Mouse (Mus musculus) adrenal gland, postnatal 36 days (tissue): ENCODE measurements around the gene Prr3. TPM values are rescaled to one million over a fixed set of nuclear protein-coding genes. Genes with fewer than 3 reads are reported as not detected.
"Not testable (repeated sequence)": the region's sequence is repeated elsewhere in the genome, so short reads cannot be mapped to it uniquely, and the experiment has no call there.

Experiments used
- DNase-seq, 2 experiments: peaks; one replicate each; pipeline ENCODE4 v3.0.0; 2021; ENCODE audit warnings: mixed read lengths in 1 of 2
- total RNA-seq, 2 experiments: library from RNA; stranded (reverse); gene quantifications; 2 replicates each; pipeline ENCODE4 v1.2.3; 2021

Prr3 gene
- total RNA-seq, 2 experiments from 2014 or later = 18.3 to 19.1 TPM

- DNase-seq = no peak
These were observed 19.3 kb upstream of the Prr3 start for GRCm38 (mm10) chr17:35999356-35999755.

DNA sequence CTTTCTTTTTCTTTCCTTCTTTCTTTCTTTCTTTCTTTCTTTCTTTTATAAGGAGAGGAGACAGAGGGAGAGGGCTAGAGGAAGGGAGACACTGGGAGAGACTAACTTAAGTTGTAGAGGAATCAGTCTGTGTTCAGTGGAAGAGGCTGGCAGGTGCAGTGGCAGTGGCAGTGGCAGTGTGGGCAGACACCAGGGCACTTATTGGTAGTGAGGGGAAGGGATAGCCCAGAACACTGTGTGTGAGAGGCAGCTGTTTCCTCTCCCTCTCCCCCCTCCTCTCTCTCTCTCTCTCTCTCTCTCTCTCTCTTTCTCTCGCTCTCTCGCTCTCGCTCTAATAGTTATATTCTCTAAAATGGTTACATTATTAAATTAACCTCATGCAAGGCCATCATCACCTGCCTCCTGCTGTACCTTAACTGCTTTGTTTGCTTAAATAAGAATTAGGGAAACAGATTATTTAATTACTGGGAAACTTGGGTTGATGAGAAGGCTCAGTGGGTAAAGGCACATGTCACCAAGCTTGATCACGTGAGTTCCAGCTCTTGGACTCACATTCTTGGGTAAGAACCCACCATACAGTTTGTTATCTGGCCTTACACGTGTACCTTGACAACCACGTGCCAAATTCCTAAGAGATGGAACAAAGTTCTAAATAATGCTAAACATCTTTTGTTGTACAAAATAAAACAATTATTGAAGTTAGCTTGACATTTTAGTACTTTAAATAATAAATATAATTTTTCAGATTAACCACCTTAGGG is 18.7 kb upstream of the Prr3 start:
- no peak for DNase-seq

DNA sequence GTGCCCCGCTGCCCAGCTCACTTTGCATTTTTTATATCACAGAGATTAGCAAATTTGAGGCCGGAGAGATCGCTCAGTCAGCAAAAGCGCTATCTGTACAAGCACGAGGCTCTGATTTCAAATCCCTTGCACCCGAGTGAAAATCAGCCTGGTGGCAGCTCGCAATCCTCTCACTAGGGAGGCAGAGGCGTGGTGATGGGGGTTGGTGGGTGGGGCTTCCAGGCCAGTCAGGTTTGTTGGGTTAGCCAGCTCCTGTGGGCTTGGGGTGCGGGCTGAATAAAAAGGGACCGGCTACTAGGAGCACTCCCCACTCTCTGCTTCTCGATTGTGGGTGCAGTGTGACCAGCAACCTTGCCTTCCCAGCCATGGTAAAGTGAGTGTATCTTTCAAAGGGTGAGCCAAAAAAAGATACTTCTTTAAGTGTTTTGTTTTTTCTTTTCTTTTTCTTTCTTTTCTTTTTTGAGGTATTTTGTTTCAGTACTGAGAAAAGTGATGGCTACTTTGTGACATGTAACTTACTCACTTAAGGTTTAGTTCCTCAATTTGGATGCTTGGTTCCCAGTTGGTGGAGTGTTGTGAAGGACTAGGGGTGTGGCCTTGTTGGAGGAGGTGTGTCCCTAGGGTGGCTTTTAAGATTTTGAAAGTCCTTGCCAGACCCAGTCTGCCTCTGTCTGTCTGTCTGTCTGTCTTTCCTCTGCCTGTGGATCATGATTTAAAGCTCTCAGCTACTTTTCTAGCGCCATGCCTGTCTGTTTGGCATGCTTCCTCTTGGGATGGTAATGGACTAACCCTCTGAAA is 17.9 kb upstream of the Prr3 start:
- peak; percentile 19 to 51 for DNase-seq

DNA sequence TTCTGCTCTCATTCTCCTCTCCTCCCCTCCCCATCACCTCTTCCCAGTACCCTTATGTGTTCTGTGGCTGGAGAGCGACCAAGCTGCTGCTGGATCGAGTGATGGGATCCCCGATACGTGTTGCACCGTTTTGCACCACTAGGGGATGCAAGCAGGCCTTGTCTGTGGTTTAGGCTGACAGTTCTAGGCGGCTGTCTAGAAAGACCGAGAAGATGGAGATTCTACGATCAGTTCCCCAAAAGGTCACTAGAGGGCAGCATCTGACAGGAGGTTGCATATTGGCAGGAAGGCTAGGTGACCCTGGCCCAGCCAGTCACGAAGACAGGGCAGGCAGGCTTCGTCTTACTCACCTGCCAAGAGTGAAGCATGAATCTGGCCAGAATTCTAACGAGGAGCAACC is 16.9 kb upstream of the Prr3 start:
- DNase-seq = peak; percentile 94 to 95

GRCm38 (mm10) chr17:35994879-35995240 is 14.8 kb upstream of the Prr3 start:
- DNase-seq = no peak

DNA sequence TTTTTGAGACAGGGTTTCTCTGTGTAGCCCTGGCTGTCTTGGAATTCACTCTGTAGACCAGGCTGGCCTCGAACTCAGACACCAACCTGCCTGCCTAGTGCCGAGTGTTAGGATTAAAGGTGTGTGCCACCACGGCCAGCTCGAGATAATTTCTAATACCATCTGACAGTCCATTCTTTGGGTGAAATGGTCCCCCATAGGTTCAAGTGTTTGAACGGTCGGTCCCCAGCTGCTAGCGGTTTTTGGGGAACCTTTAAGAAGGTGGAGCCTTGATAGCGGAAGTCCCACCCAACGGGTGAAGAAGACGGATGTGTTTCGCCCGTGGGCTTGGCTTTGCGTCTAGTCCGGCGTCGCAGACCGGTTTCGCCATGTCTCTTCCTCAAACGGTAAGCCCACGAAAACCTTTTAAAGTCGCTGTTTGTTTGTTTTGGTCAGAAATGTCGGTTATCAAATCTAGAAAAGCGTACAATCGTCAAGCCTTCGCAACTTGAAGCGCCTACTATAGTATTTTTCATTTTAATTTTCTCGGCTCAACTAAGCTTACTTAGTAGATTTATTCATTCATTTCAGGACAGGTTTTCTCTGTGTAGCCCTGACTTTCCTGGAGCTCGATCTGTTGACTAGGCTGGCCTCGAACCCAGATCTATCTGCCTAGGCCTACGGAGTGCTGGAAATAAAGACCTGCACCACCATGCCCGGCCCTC is 14.3 kb upstream of the Prr3 start:
- peak; percentile 84 to 88 for DNase-seq

DNA sequence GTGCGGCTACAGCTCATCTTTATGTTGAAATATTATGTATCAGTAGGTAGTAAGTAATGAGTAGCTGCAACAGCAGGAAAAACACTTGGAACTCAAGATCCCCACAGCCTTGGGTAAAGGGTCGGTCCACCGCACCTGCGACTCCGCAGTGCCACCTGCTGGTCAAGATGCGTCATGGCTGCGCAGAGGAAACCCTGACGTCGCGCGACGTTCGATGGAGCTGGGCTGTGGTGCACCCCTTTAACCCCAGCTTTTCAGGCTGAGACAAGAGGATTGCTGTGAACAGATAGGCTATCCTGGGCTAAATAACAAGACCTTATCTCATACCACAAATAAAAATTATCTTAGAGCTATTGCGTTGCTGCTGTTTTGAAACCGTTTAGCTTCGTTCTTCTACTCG is 13.6 kb upstream of the Prr3 start:
- peak; percentile 82 to 86 for DNase-seq

DNA sequence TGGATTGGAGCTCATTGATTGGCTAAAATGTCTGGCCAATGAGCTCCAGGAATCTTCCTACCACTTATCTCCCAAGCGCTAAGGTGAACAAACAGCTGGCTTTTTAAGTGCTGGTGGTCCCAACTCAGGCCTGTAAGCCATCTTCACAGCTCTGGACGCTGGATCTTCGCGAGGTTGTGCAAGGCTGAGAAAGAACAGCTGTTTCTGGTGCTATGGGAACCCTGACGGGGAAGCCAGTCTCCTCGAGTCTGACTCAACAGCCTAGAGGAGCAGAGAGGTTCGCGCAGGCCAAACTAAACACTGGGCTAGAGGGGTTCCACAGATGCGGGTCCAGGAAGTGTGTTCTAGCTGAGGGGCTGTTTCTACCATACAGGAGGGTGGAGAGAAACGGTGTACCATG is 11.7 kb upstream of the Prr3 start:
- DNase-seq = no peak

DNA sequence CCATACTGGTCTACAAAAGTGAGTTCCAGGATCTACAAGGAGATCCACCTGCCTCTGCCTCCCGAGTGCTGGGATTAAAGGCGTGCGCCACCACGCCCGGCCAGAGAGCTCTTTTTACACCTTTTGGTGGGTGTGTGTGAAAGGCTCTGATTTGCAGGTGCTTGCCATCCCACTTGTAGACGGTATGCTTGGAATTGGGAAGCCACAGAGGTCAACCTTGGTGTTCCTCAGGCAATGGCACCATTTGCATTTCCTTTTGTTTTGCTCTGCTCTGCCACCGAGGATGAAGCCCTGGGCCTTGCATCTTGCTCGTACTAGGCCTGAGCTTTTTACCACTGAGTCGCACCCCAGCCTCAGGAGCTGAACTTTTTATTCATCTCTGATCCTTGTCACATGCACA is 1.7 kb upstream of the Prr3 start:
- no peak for DNase-seq

- DNase-seq = peak; percentile 67 to 73
These were observed 323 bp upstream of the Prr3 start for GRCm38 (mm10) chr17:35980363-35980754.

DNA sequence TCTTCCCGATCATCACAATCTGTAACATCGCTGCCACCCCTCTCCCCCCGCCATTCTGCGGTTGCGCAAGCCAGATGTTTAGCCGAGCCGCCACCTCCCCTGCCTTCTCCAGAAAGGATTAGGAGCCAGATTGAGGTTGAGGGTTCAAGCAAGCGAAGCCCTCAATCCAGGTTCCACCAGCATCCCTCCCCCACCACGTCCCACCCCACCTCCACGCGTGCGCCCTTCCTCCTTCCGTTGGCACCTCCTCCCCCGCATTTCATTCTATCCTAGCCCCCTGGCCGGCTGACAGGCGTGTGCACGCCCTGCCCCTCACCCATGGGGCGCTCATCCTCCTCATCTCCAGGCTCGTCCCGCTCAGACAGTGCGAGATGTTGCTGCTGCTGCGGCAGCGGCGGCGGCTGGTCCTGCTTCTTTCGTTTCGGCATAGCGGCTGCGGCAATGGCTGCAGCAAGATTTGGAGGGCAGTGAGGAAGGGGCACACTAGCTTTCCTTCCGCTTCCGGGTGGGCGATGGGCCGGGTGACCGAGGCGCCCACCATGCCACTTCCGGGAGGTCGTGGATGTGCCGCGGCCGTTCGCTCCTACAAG is 1.1 kb downstream of the Prr3 start:
- DNase-seq = peak; percentile 48 to 51

DNA sequence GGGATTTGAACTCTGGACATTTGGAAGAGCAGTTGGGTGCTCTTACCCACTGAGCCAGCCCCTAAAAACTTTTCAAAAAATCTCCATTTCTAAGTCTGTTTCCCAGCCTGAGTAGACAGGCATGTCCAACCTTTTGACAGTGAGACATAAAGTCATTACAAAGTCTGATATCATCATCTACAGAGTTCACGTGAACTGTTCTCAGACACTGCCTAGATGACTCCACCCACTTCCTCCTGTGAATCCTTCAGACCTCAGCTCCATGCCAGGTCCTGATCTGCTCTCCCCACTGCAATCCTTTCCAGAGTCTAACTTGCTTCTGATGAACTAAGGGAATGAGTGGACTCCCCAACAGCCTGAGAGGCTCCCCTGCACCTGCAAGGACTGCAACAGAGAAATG is 7.9 kb downstream of the Prr3 start:
- no peak for DNase-seq

GRCm38 (mm10) chr17:35969418-35970389 is 10.3 kb downstream of the Prr3 start, which contains the start of gene Abcf1:
Abcf1 (minus strand) TSS chr17:35969761.
- DNase-seq = peak; percentile 99 to 100

GRCm38 (mm10) chr17:35967621-35968020 is 12.4 kb downstream of the Prr3 start:
- DNase-seq = no peak

- DNase-seq = no peak
These were observed 16.8 kb downstream of the Prr3 start for GRCm38 (mm10) chr17:35963279-35963678.

DNA sequence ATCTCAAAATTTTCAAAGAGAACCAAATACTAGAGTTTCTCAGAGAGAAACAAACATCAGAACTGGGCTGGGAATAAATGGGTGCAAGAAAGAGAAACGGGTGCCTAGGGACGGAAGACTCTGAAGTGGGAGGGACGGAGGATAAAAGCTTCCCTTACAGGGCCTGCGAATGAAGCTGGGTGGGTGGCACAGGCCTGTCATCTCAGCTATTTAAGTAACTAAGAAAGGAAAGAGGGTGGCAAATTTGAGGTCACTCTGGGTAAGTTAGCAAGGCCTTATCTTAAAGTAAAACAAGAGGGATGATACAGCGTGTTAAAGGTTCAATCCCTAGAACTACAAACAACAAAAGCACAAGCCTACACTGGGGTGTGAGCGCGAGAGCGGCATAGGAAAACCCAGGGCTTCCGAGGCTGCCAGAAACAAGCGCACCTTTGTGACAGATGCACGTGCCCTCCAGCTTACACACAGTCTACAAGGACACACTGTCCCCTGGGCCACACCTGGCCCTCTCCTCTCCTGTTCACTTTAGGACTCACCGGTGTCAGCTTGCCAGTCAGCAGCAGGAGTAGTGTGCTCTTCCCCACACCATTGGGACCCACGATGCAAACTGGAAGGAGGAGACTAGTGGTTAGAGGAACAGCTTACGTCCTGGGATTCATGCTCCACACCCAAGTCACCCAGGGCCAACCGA is 21.4 kb downstream of the Prr3 start:
- no peak for DNase-seq

- DNase-seq = no peak
These were observed 25.4 kb downstream of the Prr3 start for GRCm38 (mm10) chr17:35954665-35955064.

DNA sequence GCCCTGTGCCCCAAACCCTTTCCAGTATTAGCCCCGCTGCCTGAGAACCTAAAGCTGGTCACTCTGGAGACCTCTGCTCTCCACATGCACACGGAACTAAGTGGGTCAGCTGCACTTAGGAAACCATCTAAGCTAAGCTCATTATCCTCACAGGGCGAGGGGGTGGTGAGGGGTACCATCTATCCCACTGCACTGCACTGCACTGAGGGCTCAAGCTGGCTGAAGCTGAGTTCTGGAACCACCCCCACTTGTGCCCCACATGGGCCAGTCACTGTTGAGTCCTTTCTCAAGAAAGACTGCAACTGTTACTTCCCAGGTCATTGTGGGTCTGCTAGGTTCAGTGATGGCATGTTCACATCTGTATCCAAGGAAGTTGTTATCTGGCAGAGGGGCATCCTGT is 27.5 kb downstream of the Prr3 start:
- DNase-seq = not testable (repeated sequence)

DNA sequence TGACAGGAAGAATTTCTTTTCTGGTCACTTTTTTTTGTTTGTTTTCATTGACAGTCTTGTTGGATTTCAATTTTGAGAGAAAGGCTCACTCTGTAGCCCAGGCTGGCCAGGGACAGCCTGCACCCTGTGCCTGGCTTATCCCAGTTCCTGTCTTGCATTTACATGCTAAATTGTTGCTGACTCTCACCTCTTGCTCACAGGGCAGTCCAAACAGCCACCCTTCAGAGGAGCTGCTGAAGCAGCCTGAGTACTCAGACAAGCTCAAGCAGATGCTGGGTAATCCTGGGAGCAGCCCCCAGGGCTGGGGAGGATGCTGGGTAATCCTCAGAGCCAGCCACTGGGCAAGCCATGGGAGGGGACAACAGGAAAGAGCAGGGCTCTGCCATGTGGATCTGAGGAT is 29.1 kb downstream of the Prr3 start:
- DNase-seq = not testable (repeated sequence)

GRCm38 (mm10) chr17:35939941-35940340 is 40.1 kb downstream of the Prr3 start:
- DNase-seq = no peak

GRCm38 (mm10) chr17:35939108-35939507 is 40.9 kb downstream of the Prr3 start:
- DNase-seq = no peak
